Mouse (Mus musculus): Measurements from ENCODE around the gene Scn7a.
A peak's percentile ranks its signal among the peaks of the same experiment; 100 is the strongest.

The Scn7a gene

DNA sequence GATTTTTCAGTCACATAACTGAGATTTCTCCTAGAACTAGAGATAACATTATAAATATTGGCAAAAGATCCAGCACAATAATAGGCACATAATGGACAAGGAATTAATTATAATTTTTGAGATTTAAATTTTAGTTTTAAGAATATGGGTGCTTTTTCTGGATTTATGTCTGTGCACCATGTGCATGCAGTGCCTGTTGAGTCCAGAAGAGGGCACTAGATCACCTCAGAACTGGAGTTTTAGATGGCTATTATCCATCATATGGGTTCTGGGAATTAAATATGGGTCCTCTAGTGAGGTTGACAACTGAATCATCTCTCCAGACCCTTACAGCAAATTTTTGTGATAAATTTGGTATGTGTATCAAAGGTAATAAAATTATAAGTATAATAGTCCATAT is 21.8 kb downstream of the Scn7a start:
- H3K4me1 ChIP-seq (replicated peaks; ENCODE audit: low read depth, low read length) = no peaks in the 10 kb centered on the region
- no peaks in the 10 kb centered on the region for H3K36me3 ChIP-seq (ENCODE audit: insufficient read depth, low read length)
- no peaks in the 10 kb centered on the region for H3K27me3 ChIP-seq (ENCODE audit: insufficient read depth, low read length)
- no peak overlapping the region for H3K4me3 ChIP-seq (replicated peaks; ENCODE audit: low read length)
- peak; percentile 86 for TF ChIP-seq CTCF (conservative IDR thresholded peaks at IDR 0.05; ENCODE audit: low read length)
- no peak for TF ChIP-seq NANOG (IDR thresholded peaks at IDR 0.05; ENCODE audit: borderline replicate concordance, low read length)
- TF ChIP-seq POU5F1 (IDR thresholded peaks at IDR 0.05; ENCODE audit: borderline replicate concordance, low read length) = no peak
- no peaks in the 10 kb centered on the region for H3K9me3 ChIP-seq (ENCODE audit: low read length)

DNA sequence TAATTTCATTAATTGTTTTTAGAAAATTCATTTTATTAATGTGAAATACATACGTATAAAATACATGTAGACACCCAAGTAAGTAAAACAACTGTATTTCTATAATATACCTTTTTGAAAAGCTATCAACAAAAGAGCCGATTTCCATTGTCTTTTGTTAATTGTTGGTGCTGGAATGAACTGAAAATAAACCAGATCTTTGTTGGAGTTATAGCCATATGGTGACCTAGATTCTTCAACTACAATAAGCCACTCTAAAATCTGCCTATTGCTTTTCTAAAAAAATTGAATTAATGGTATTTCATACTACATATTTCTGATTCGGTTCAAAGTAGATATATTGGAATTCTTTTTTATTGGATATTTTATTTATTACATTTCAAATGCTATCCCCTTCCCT is 56.7 kb downstream of the Scn7a start:
- H3K27me3 ChIP-seq (ENCODE audit: insufficient read depth, low read length) = no peaks in the 10 kb centered on the region

DNA sequence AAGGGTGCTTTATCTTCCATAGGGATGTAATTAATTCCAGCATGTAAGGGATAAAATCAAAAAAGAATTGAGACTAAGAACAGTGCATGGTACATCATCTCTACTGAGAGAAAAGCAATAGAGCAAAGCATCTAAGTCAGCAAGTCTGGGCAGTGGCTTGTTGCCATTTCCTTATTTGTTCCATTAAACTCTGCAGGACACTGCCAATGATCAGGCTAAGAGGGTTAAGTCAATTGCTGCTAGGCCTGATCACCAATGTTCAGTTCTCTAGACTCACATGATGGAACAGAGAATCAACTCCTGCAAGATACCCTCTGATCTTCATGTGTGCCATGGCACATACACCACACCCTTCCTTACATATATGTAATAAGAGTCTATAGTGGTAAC is 57.1 kb downstream of the Scn7a start:
- TF ChIP-seq NANOG (IDR thresholded peaks at IDR 0.05; ENCODE audit: borderline replicate concordance, low read length) (no peak), POU5F1 (IDR thresholded peaks at IDR 0.05; ENCODE audit: borderline replicate concordance, low read length) (no peak), CTCF (conservative IDR thresholded peaks at IDR 0.05; ENCODE audit: low read length) (no peak)
- no peaks in the 10 kb centered on the region for H3K36me3 ChIP-seq (ENCODE audit: insufficient read depth, low read length)
- no peaks in the 10 kb centered on the region for H3K4me1 ChIP-seq (replicated peaks; ENCODE audit: low read depth, low read length)

More for the DNA sequence above, 56.7 kb downstream of the Scn7a start:
- no peaks in the 10 kb centered on the region for H3K9me3 ChIP-seq (ENCODE audit: low read length)
- H3K4me1 ChIP-seq (replicated peaks; ENCODE audit: low read depth, low read length) = no peaks in the 10 kb centered on the region
- H3K4me3 ChIP-seq (replicated peaks; ENCODE audit: low read length) = no peak overlapping the region
- no peak for TF ChIP-seq POU5F1 (IDR thresholded peaks at IDR 0.05; ENCODE audit: borderline replicate concordance, low read length)
- TF ChIP-seq NANOG (IDR thresholded peaks at IDR 0.05; ENCODE audit: borderline replicate concordance, low read length) = no peak
- TF ChIP-seq CTCF (conservative IDR thresholded peaks at IDR 0.05; ENCODE audit: low read length) = no peak
- H3K36me3 ChIP-seq (ENCODE audit: insufficient read depth, low read length) = no peaks in the 10 kb centered on the region

DNA sequence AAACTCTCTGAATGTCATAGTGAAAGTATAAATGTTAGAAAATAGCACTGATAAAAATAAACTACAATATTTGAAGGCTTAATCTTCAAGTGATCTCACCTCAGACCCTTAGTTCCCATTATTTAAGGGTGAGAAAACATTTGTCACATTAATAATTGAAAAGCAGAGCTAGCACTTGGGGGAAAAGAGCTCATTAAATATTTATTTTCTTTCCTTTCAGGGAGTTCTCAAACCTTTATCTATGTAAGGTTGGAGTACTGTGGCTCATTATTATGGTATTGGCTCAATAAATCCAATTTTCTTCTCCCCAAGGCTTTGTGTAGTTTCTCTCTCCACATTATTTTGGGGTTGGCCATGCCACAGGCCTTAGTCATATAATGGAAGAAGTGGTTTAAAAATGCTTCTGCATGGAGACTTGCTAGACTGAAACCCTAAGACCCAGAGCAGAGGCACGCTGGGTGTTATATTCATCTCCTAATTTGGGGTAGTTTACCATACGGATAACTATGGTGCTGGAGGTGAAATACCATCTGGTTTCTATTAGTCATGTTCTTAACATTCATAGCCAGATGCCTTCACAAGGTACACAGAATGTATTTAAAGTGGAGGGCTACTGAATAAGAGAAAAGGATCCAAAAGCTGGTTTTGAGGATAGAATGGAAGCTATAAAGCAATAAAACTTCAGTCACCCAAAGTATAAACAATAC is 57.7 kb downstream of the Scn7a start:
- H3K36me3 ChIP-seq (ENCODE audit: insufficient read depth, low read length) = no peaks in the 10 kb centered on the region
- no peak for TF ChIP-seq NANOG (IDR thresholded peaks at IDR 0.05; ENCODE audit: borderline replicate concordance, low read length)
- TF ChIP-seq POU5F1 (IDR thresholded peaks at IDR 0.05; ENCODE audit: borderline replicate concordance, low read length) = no peak
- TF ChIP-seq CTCF (conservative IDR thresholded peaks at IDR 0.05; ENCODE audit: low read length) = no peak
- no peaks in the 10 kb centered on the region for H3K27me3 ChIP-seq (ENCODE audit: insufficient read depth, low read length)
- H3K4me1 ChIP-seq (replicated peaks; ENCODE audit: low read depth, low read length) = no peaks in the 10 kb centered on the region
- no peaks in the 10 kb centered on the region for H3K9me3 ChIP-seq (ENCODE audit: low read length)
- no peak overlapping the region for H3K4me3 ChIP-seq (replicated peaks; ENCODE audit: low read length)

More for the DNA sequence above, 57.1 kb downstream of the Scn7a start:
- no peaks in the 10 kb centered on the region for H3K9me3 ChIP-seq (ENCODE audit: low read length)
- no peak overlapping the region for H3K4me3 ChIP-seq (replicated peaks; ENCODE audit: low read length)
- H3K27me3 ChIP-seq (ENCODE audit: insufficient read depth, low read length) = no peaks in the 10 kb centered on the region

DNA sequence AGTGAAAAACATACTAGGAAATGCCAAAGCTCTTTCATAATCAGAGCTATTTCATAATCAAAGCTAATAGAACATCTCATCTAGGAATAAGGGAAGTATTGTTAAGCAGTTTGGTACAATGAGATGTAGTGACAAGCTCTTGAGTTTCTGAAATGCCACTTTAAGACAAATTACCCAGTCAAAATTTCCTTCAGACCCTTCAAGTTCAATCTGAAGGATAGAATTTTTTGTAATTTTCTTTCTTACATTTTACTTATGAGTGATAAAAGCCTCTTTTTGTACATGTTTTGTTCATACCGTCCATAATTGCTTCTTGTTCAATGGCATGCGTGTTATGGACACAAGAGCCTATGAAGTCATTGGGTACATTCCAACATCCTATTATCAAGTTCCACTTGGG is 72.6 kb downstream of the Scn7a start:
- H3K9me3 ChIP-seq (ENCODE audit: low read length) = no peaks in the 10 kb centered on the region
- H3K27me3 ChIP-seq (ENCODE audit: insufficient read depth, low read length) = no peaks in the 10 kb centered on the region
- TF ChIP-seq NANOG (IDR thresholded peaks at IDR 0.05; ENCODE audit: borderline replicate concordance, low read length) (no peak), CTCF (conservative IDR thresholded peaks at IDR 0.05; ENCODE audit: low read length) (no peak), POU5F1 (IDR thresholded peaks at IDR 0.05; ENCODE audit: borderline replicate concordance, low read length) (no peak)
- no peaks in the 10 kb centered on the region for H3K4me1 ChIP-seq (replicated peaks; ENCODE audit: low read depth, low read length)
- no peak overlapping the region for H3K4me3 ChIP-seq (replicated peaks; ENCODE audit: low read length)
- H3K36me3 ChIP-seq (ENCODE audit: insufficient read depth, low read length) = no peaks in the 10 kb centered on the region

DNA sequence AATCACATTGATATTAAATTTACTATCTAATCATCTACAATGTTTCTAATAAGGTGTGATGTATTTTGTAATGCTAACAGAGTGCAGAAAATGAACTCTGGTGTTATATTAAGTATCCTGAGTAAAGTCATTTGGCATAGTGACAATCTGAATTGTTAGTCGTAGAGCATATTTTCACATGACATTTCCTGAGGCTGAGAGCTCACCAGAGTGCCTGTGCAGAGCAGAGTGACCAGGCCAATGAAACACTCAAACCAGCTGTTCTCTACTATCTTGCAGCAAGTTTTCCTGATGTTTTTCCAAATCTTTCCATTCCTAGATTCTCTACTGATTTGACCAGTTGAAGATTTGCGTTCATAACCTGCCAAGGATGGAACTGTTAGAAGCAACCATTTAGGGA is 92.4 kb downstream of the Scn7a start:
- Histone ChIP-seq H3K9me3 (ENCODE audit: low read length) (no peaks in the 10 kb centered on the region), H3K27me3 (ENCODE audit: insufficient read depth, low read length) (no peaks in the 10 kb centered on the region), H3K4me1 (replicated peaks; ENCODE audit: low read depth, low read length) (no peaks in the 10 kb centered on the region), H3K36me3 (ENCODE audit: insufficient read depth, low read length) (no peaks in the 10 kb centered on the region), H3K4me3 (replicated peaks; ENCODE audit: low read length) (no peak overlapping the region)
- TF ChIP-seq NANOG (IDR thresholded peaks at IDR 0.05; ENCODE audit: borderline replicate concordance, low read length) (no peak), CTCF (conservative IDR thresholded peaks at IDR 0.05; ENCODE audit: low read length) (no peak), POU5F1 (IDR thresholded peaks at IDR 0.05; ENCODE audit: borderline replicate concordance, low read length) (no peak)

DNA sequence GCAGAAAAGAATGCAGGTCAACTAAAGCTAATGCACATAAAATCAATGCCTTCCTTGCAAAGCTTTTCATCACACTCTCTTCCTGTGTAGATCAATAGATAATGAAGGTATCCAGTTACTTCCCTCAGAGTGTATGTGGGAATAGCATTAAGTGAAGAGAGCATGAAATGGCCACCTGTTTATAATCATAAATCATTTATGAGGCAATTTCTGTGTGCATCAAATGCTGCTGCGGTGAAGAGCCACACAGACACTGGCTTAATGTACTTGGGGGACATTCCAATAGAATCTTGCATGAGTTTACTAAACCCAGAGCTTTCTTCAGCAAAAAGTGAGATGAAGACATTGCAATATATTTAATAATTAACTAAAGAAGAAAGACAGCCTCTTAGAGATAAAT is 122.7 kb downstream of the Scn7a start:
- TF ChIP-seq CTCF (conservative IDR thresholded peaks at IDR 0.05; ENCODE audit: low read length) = no peak
- no peak for TF ChIP-seq NANOG (IDR thresholded peaks at IDR 0.05; ENCODE audit: borderline replicate concordance, low read length)
- TF ChIP-seq POU5F1 (IDR thresholded peaks at IDR 0.05; ENCODE audit: borderline replicate concordance, low read length) = no peak
- H3K36me3 ChIP-seq (ENCODE audit: insufficient read depth, low read length) = no peaks in the 10 kb centered on the region
- no peak overlapping the region for H3K4me3 ChIP-seq (replicated peaks; ENCODE audit: low read length)
- no peaks in the 10 kb centered on the region for H3K9me3 ChIP-seq (ENCODE audit: low read length)
- no peaks in the 10 kb centered on the region for H3K4me1 ChIP-seq (replicated peaks; ENCODE audit: low read depth, low read length)
- H3K27me3 ChIP-seq (ENCODE audit: insufficient read depth, low read length) = no peaks in the 10 kb centered on the region

DNA sequence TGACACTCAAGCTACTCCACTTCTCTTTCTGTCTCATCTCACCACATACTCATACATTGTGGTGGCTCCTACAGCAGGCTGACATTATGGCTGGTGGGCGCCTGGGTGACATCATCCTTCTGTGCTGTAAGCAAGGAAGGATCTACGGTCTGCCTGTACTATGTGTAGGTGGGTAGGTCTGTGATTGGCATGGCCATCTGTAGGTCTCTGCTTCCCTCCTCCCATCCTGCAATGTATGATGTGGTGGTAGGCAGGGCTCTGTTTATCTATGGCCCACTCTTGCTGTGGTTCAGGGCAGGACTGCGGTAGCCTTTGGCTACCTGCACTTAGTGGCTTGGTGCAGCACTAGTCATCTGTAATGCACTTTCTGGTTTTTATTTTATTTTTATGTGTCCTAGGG is 128.3 kb downstream of the Scn7a start:
- H3K4me1 ChIP-seq (replicated peaks; ENCODE audit: low read depth, low read length) = no peaks in the 10 kb centered on the region
- no peaks in the 10 kb centered on the region for H3K9me3 ChIP-seq (ENCODE audit: low read length)
- no peaks in the 10 kb centered on the region for H3K36me3 ChIP-seq (ENCODE audit: insufficient read depth, low read length)
- TF ChIP-seq POU5F1 (IDR thresholded peaks at IDR 0.05; ENCODE audit: borderline replicate concordance, low read length) (no peak), CTCF (conservative IDR thresholded peaks at IDR 0.05; ENCODE audit: low read length) (no peak), NANOG (IDR thresholded peaks at IDR 0.05; ENCODE audit: borderline replicate concordance, low read length) (no peak)
- no peak overlapping the region for H3K4me3 ChIP-seq (replicated peaks; ENCODE audit: low read length)
- no peaks in the 10 kb centered on the region for H3K27me3 ChIP-seq (ENCODE audit: insufficient read depth, low read length)

DNA sequence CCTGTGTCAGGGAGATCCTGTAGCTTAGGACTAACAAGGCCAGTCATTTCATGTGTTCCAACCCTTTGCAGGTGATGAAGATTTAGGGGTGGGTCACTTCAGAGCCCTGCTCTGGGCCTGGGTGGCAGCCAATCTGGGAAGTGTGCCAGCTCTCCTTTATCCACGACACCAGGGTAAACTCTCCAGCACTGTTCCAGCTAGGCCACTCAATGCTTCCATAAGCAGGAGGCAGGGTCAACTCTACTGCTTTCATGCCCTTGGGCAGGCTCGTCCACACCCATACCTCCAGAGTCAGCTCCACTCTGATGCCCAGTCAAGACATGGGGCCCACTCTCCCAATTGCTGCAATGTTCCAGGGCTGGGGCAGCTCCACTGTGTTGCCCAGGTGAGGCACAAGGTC is 129.3 kb downstream of the Scn7a start:
- TF ChIP-seq NANOG (IDR thresholded peaks at IDR 0.05; ENCODE audit: borderline replicate concordance, low read length) = no peak
- no peak for TF ChIP-seq POU5F1 (IDR thresholded peaks at IDR 0.05; ENCODE audit: borderline replicate concordance, low read length)
- TF ChIP-seq CTCF (conservative IDR thresholded peaks at IDR 0.05; ENCODE audit: low read length) = no peak
- no peaks in the 10 kb centered on the region for H3K36me3 ChIP-seq (ENCODE audit: insufficient read depth, low read length)
- no peaks in the 10 kb centered on the region for H3K4me1 ChIP-seq (replicated peaks; ENCODE audit: low read depth, low read length)
- no peaks in the 10 kb centered on the region for H3K9me3 ChIP-seq (ENCODE audit: low read length)
- H3K27me3 ChIP-seq (ENCODE audit: insufficient read depth, low read length) = no peaks in the 10 kb centered on the region
- H3K4me3 ChIP-seq (replicated peaks; ENCODE audit: low read length) = no peak overlapping the region

All from E14TG2a.4 (cell line).